Mouse (Mus musculus): ENCODE measurements around the gene Hist2h2ac. TPM values are rescaled to one million over a fixed set of nuclear protein-coding genes. Genes with fewer than 3 reads are reported as not detected.

The Hist2h2ac gene
- polyA plus RNA-seq, 1 experiment from 2014 or later = 4.7 TPM

Small RNA genes within 50 kb of the gene (microRNA-seq; reads per million reads assigned to microRNA genes)
- gene Gm44492 (not detected), gene Gm47311 (not detected), gene Gm47313 (not detected)

Other genes with a start within 250 kb of the Hist2h2ac start
- 17.3 and 17.7 TPM in 2 replicates for gene Plekho1, start 224.9 kb downstream of the Hist2h2ac start, polyA plus RNA-seq (2015; fragmentation: Nextera tagmentation; extraction: Ambion mirVana)
- 28.0 and 28.5 TPM in 2 replicates for gene Vps45, start 162.4 kb downstream of the Hist2h2ac start, polyA plus RNA-seq (2015; fragmentation: Nextera tagmentation; extraction: Ambion mirVana)
- gene Otud7b, start 116.4 kb downstream of the Hist2h2ac start, polyA plus RNA-seq (2015; fragmentation: Nextera tagmentation; extraction: Ambion mirVana) = 14.7 and 15.5 TPM in 2 replicates
- gene Mtmr11, start 58.9 kb downstream of the Hist2h2ac start, polyA plus RNA-seq (2015; fragmentation: Nextera tagmentation; extraction: Ambion mirVana) = 24.5 TPM in 2 replicates
- 142 and 154 TPM in 2 replicates for gene Sf3b4, start 48.5 kb downstream of the Hist2h2ac start, polyA plus RNA-seq (2015; fragmentation: Nextera tagmentation; extraction: Ambion mirVana)
- gene Sv2a, start 39.7 kb downstream of the Hist2h2ac start, polyA plus RNA-seq (2015; fragmentation: Nextera tagmentation; extraction: Ambion mirVana) = 3.2 and 3.4 TPM in 2 replicates
- 65.2 and 66.2 TPM in 2 replicates for gene Bola1, start 1.2 kb downstream of the Hist2h2ac start, polyA plus RNA-seq (2015; fragmentation: Nextera tagmentation; extraction: Ambion mirVana)
- gene Hist2h2ab, start 1.0 kb downstream of the Hist2h2ac start, polyA plus RNA-seq (2015; fragmentation: Nextera tagmentation; extraction: Ambion mirVana) = 0.70 TPM in 1 of 2 replicates, not detected in the other
- gene Hist2h2be, start 239 bp upstream of the Hist2h2ac start, polyA plus RNA-seq (2015; fragmentation: Nextera tagmentation; extraction: Ambion mirVana) = 6.7 and 7.3 TPM in 2 replicates
- gene Hist2h3c2, start 18.2 kb upstream of the Hist2h2ac start, polyA plus RNA-seq (2015; fragmentation: Nextera tagmentation; extraction: Ambion mirVana) = 2.9 and 3.7 TPM in 2 replicates
- gene Hist2h2aa2, start 19.4 kb upstream of the Hist2h2ac start, polyA plus RNA-seq (2015; fragmentation: Nextera tagmentation; extraction: Ambion mirVana) = 37.3 and 43.2 TPM in 2 replicates
- gene Hist2h2aa1, start 24.6 kb upstream of the Hist2h2ac start, polyA plus RNA-seq (2015; fragmentation: Nextera tagmentation; extraction: Ambion mirVana) = 13.7 and 14.1 TPM in 2 replicates
- 1.3 and 1.8 TPM in 2 replicates for gene Hist2h3c1, start 25.8 kb upstream of the Hist2h2ac start, polyA plus RNA-seq (2015; fragmentation: Nextera tagmentation; extraction: Ambion mirVana)
- gene Hist2h4, start 42.4 kb upstream of the Hist2h2ac start, polyA plus RNA-seq (2015; fragmentation: Nextera tagmentation; extraction: Ambion mirVana) = 5.3 and 5.8 TPM in 2 replicates
- 21.2 and 30.8 TPM in 2 replicates for gene Hist2h3b, start 47.8 kb upstream of the Hist2h2ac start, polyA plus RNA-seq (2015; fragmentation: Nextera tagmentation; extraction: Ambion mirVana)
- gene Hist2h2bb, start 48.9 kb upstream of the Hist2h2ac start, polyA plus RNA-seq (2015; fragmentation: Nextera tagmentation; extraction: Ambion mirVana) = 5.3 and 6.2 TPM in 2 replicates
- gene Fcgr1, start 73.1 kb upstream of the Hist2h2ac start, polyA plus RNA-seq (2015; fragmentation: Nextera tagmentation; extraction: Ambion mirVana) = 3.6 and 3.7 TPM in 2 replicates
- 0.12 and 0.21 TPM in 2 replicates for gene BC107364, start 231.4 kb upstream of the Hist2h2ac start, polyA plus RNA-seq (2015; fragmentation: Nextera tagmentation; extraction: Ambion mirVana)